In the genomic region with DNA sequence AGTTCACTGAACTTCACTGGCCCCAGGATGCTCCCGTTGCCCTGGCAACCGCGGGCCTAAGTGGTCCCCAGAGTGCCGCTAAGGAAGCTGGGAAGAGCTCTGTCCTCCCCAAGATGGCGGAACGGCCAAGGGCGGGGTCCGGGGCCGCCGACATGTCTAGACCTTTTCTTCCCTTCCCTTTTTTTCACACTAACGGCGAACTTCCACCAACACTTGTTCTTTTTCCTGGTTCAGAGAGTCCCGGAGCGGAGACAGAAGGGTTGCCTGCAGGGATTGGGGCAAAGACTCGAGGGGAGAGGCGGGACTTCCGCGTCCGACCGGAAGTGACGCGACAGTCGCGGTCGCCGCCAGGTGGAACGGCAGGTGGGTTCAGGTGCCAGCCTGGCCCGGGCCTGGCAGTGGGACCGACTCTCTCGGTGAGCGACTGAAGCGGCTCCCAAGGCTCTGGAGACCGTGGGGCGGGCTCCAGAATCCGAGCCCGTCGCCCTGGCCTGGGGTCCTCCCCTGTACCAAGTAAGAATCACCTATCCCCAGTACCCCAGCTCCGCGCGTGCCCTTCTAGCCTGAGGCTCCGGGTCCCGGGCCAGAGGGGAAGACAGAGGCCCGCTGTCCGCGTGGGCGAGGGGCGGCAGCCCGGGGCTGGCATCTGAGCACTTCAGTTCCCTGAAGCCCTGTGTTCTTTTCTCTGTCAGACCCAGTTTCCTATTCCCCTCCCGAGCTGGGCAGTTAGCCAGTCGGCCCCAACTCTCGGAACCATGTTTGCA, we compare ENCODE assay signal across 8 mouse cellular contexts. TPM values are rescaled to one million over a fixed set of nuclear protein-coding genes. Genes with fewer than 3 reads are reported as not detected.
DNase-seq lines count a peak whose midpoint lies in the region; ATAC-seq lines count a peak whose summit lies in the region.

A gene (plus strand): TSS at position 116 of the 764 bp plus-strand sequence.
A gene (plus strand): TSS at position 334 of the 764 bp plus-strand sequence.

- H3K4me2 ChIP-seq in hindbrain, embryonic 14.5 days (replicated peaks) = peak within 1 kb of the TSS; percentile 95

- H3K4me3 ChIP-seq in hindbrain, embryonic 14.5 days (replicated peaks; ENCODE audit: low read length) = peak within 1 kb of the TSS; percentile 93

- H3K36me3 ChIP-seq in hindbrain, embryonic 14.5 days (replicated peaks; ENCODE audit: control insufficient read depth, insufficient read depth) = peaks cover 23% of the 10 kb centered on the region

- H3K4me1 ChIP-seq in hindbrain, embryonic 14.5 days (replicated peaks; ENCODE audit: control insufficient read depth, insufficient read depth, low read length) = peaks cover 19% of the 10 kb centered on the region

- no peaks in the 10 kb centered on the region for H3K9me3 ChIP-seq in hindbrain, embryonic 14.5 days (ENCODE audit: control insufficient read depth, low read length)

- peak within 1 kb of the TSS; percentile 99 for H3K27ac ChIP-seq in hindbrain, embryonic 14.5 days

- peak; percentile 95 for DNase-seq in NIH3T3 (ENCODE audit: low read depth)
- peak; percentile 95 to 97 for DNase-seq in cerebellum, postnatal 10 days
- DNase-seq in frontal cortex, postnatal 14 days (ENCODE audit: low spot score in 2 of 2) = peak; percentile 73 to 79
- peak; percentile 87 for DNase-seq in hindbrain, embryonic 14.5 days (ENCODE audit: low spot score)
- DNase-seq in layer of hippocampus, postnatal 36 days = peak; percentile 85 to 86
- DNase-seq in lung, postnatal 36 days = peak; percentile 91
- peak; percentile 93 for DNase-seq in retina, postnatal 1 day
- peak; percentile 76 to 91 for DNase-seq in urinary bladder, adult 18-20 months (ENCODE audit: low spot score in 2 of 2)

- ATAC-seq in hindbrain, embryonic 14.5 days (ENCODE audit: low FRiP score) = peak; percentile 90

- H3K9ac ChIP-seq in hindbrain, embryonic 14.5 days = peak within 1 kb of the TSS; percentile 97

- no peaks in the 10 kb centered on the region for H3K27me3 ChIP-seq in hindbrain, embryonic 14.5 days (ENCODE audit: control insufficient read depth, insufficient read depth, low read length)

- WGBS in hindbrain, embryonic 14.5 days = under 1% methylated on average over 51 of the region's 51 CpGs

RNA-seq across cellular contexts. Expression of the first gene that starts in this region (rescaled TPM):
- 45.8 and 48.2 TPM in 2 replicates for polyA plus RNA-seq in hindbrain, embryonic 14.5 days (2014; fragmentation: Nextera tagmentation; extraction: Ambion mirVana)
- total RNA-seq in layer of hippocampus, postnatal 36 days (2021) = 10 to 100 TPM; 43.9 to 48.3 TPM

RNA-seq across cellular contexts. Expression of the second gene that starts in this region (rescaled TPM):
- 1.1 TPM in 2 replicates for polyA plus RNA-seq in hindbrain, embryonic 14.5 days (2014; fragmentation: Nextera tagmentation; extraction: Ambion mirVana)
- total RNA-seq in layer of hippocampus, postnatal 36 days (2021) = under 1 TPM; 0.50 to 0.99 TPM

Comparison
In these comparisons a context has a peak if more than half of its experiments do, and no peak if none do; other contexts are left out.
1. Peak in every context shown above with its lines: DNase-seq, ATAC-seq, H3K4me3 ChIP-seq and H3K27ac ChIP-seq.